Mouse (Mus musculus) E14TG2a.4 (cell line): ENCODE measurements around the gene Foxl1.

Experiments
- CTCF ChIP-seq: conservative IDR thresholded peaks from 2 replicates; pipeline ENCODE4 v1.5.1; 2014; ENCODE audit warnings: low read length
- POU5F1 ChIP-seq: IDR thresholded peaks from 2 replicates; pipeline ENCODE4 v1.6.1; 2014; ENCODE audit warnings: low read length, borderline replicate concordance

- no peak for TF ChIP-seq CTCF
- TF ChIP-seq POU5F1: no peak
Observed at GRCm38 (mm10) chr8:121108657-121109056, 19.1 kb upstream of the Foxl1 start.
